Mouse (Mus musculus) thymus, adult 2 months (tissue): Measurements from ENCODE around the gene Cdh4.

Experiments used
- CTCF ChIP-seq: fragments of 200-500 bp; IDR thresholded peaks from 2 replicates; pipeline ENCODE4 v1.5.1; 2012; ENCODE audit warnings: mild to moderate bottlenecking, control low read depth, low read length, moderate library complexity, borderline replicate concordance; ENCODE audit not compliant: control insufficient read depth, poor library complexity, insufficient read depth; ENCODE audit errors: extremely low read depth
- POLR2A ChIP-seq: fragments of 200-500 bp; IDR thresholded peaks from 2 replicates; pipeline ENCODE4 v1.6.1; 2012; ENCODE audit warnings: mild to moderate bottlenecking, low read length, control low read depth, moderate library complexity; ENCODE audit not compliant: control insufficient read depth, poor library complexity, insufficient read depth; ENCODE audit errors: extremely low read depth

DNA sequence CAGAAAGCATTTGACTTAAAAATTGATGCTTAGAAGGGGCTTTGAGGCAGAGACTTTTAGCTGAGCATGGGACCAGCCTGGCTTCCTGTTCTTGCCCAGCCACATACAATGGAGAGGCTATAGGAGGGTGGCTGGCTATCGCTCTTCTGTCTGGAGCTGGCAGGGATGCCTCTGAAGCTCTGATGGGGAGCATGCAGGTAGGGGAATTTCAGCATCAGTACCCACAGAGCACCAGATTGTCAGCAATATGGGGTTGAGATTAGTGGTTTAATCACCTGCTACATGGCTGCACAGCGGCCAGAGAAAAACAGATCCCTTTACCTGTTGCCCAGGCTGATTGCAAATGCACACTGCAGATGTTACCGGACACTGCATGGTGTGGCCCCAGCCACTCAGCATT is 264.4 kb downstream of the Cdh4 start:
- no peak for TF ChIP-seq CTCF
- TF ChIP-seq POLR2A: no peak
